In genomic region chr5:124205809-124206380, GRCm38 (mm10) we compare ENCODE assay signal across 12 mouse cellular contexts. TPM values are rescaled to one million over a fixed set of nuclear protein-coding genes. Genes with fewer than 3 reads are reported as not detected.
A peak's percentile ranks its signal among the peaks of the same experiment; 100 is the strongest.
DNase-seq lines count a peak whose midpoint lies in the region; ATAC-seq and TF ChIP-seq lines count a peak whose summit lies in the region.
"Had no signal": no experiment of that assay in that cellular context is flagged by ENCODE, and none has a peak within 500 bp of the region (broad histone marks: within the 10 kb centered on the region; RNA-seq: fewer than 3 reads in every experiment).

No protein-coding gene starts in this region.

- TF ChIP-seq CTCF in lung, embryonic 14.5 days (IDR thresholded peaks at IDR 0.05; ENCODE audit: low read depth), result no peak

- 23% methylated on average over 5 of the region's 5 CpGs for WGBS in heart, embryonic 13.5 days
- 28% methylated on average over 5 of the region's 5 CpGs for WGBS in lung, embryonic 14.5 days
- 46% methylated on average over 5 of the region's 5 CpGs for WGBS in limb, embryonic 12.5 days

- no peaks in the 10 kb centered on the region for H3K36me3 ChIP-seq in heart, embryonic 13.5 days
- no peaks in the 10 kb centered on the region for H3K36me3 ChIP-seq in lung, embryonic 14.5 days (ENCODE audit: insufficient read depth)
- H3K36me3 ChIP-seq in limb, embryonic 12.5 days, result no peaks in the 10 kb centered on the region

- intact Hi-C loops in heart, postnatal 25 days (cut with DNase I), result no loop called here

- H3K27ac ChIP-seq in heart, embryonic 13.5 days (replicated peaks), result peak overlapping the region; percentile 98
- H3K27ac ChIP-seq in lung, embryonic 14.5 days (ENCODE audit: low read depth), result peak overlapping the region; percentile 15; the same call in 1 of the 2 replicates
- H3K27ac ChIP-seq in brown adipose tissue, adult 24 weeks (replicated peaks; ENCODE audit: low read depth, low read length), result peak overlapping the region; percentile 87
- H3K27ac ChIP-seq in limb, embryonic 12.5 days, result 0 out of 2 replicates have a peak overlapping the region, but pooled peaks have one; percentile 59

- no peak for ATAC-seq in heart, embryonic 13.5 days (ENCODE audit: extremely low read depth, insufficient number of reproducible peaks, low FRiP score, low TSS enrichment)
- no peak for ATAC-seq in lung, embryonic 14.5 days (ENCODE audit: insufficient read depth)
- no peak for ATAC-seq in limb, embryonic 12.5 days (ENCODE audit: insufficient number of reproducible peaks, insufficient read depth, low FRiP score, low TSS enrichment, low read depth)
- ATAC-seq: forebrain, postnatal 0 days had no signal

- no peak for DNase-seq in heart, postnatal 25 days (ENCODE audit: low spot score)
- no peak for DNase-seq in lung, embryonic 14.5 days
- no peak for DNase-seq in lung, postnatal 25 days (ENCODE audit: low spot score)
- DNase-seq in thymus, postnatal 10 days (ENCODE audit: low spot score in 2 of 2), result no peak
- no peak for DNase-seq in urinary bladder, postnatal 4 days (ENCODE audit: low spot score in 2 of 2)
- DNase-seq: cerebellum, adult 11-12 months; forebrain, postnatal 0 days; spleen, adult 18-20 months; thymus, adult 2 months had no signal

- peak overlapping the region; percentile 75 for H3K9ac ChIP-seq in heart, embryonic 13.5 days
- no peak overlapping the region for H3K9ac ChIP-seq in lung, embryonic 14.5 days
- no peak overlapping the region for H3K9ac ChIP-seq in limb, embryonic 12.5 days (replicated peaks)
- H3K9ac ChIP-seq: forebrain, postnatal 0 days had no signal

- H3K4me1 ChIP-seq in heart, embryonic 13.5 days, result peaks cover 95% of the 10 kb centered on the region
- H3K4me1 ChIP-seq in lung, embryonic 14.5 days (ENCODE audit: insufficient read depth), result peaks cover 23% of the 10 kb centered on the region
- peaks cover 69% of the 10 kb centered on the region for H3K4me1 ChIP-seq in brown adipose tissue, adult 24 weeks (ENCODE audit: control insufficient read depth, insufficient read depth, insufficient read length, low read length)
- peaks cover 24% of the 10 kb centered on the region for H3K4me1 ChIP-seq in limb, embryonic 12.5 days (replicated peaks)

- H3K27me3 ChIP-seq in heart, embryonic 13.5 days (replicated peaks), result no peaks in the 10 kb centered on the region
- no peaks in the 10 kb centered on the region for H3K27me3 ChIP-seq in lung, embryonic 14.5 days (ENCODE audit: insufficient read depth, low read length)
- H3K27me3 ChIP-seq in limb, embryonic 12.5 days, result no peaks in the 10 kb centered on the region

- H3K4me2 ChIP-seq in heart, embryonic 13.5 days, result peak overlapping the region; percentile 50
- H3K4me2 ChIP-seq in lung, embryonic 14.5 days, result no peak overlapping the region
- no peak overlapping the region for H3K4me2 ChIP-seq in limb, embryonic 12.5 days

- H3K9me3 ChIP-seq in heart, embryonic 13.5 days, result no peaks in the 10 kb centered on the region
- no peaks in the 10 kb centered on the region for H3K9me3 ChIP-seq in lung, embryonic 14.5 days (ENCODE audit: low read depth, low read length)
- H3K9me3 ChIP-seq in limb, embryonic 12.5 days, result no peaks in the 10 kb centered on the region

- no peak overlapping the region for H3K4me3 ChIP-seq in heart, embryonic 13.5 days
- no peak overlapping the region for H3K4me3 ChIP-seq in lung, embryonic 14.5 days (ENCODE audit: low read depth, low read length)
- no peak overlapping the region for H3K4me3 ChIP-seq in brown adipose tissue, adult 24 weeks (ENCODE audit: insufficient read depth, low read depth, low read length)
- no peak overlapping the region for H3K4me3 ChIP-seq in limb, embryonic 12.5 days (replicated peaks)

RNA-seq across cellular contexts. Expression of gene Pitpnm2, which starts 43.7 kb away (rescaled TPM):
- 5.1 and 6.6 TPM in 2 replicates for polyA plus RNA-seq in heart, embryonic 13.5 days (2015; fragmentation: Nextera tagmentation; extraction: Ambion mirVana)
- 10 to 100 TPM; 42.5 to 50.9 TPM for total RNA-seq in heart, postnatal 25 days (2021)
- 8.8 and 9.8 TPM in 2 replicates for polyA plus RNA-seq in lung, embryonic 14.5 days (2014; fragmentation: Nextera tagmentation; extraction: Ambion mirVana)
- 20.3 and 21.8 TPM in 2 replicates for polyA plus RNA-seq in brown adipose tissue, adult 24 weeks (2012; ENCODE audit: insufficient read depth, insufficient read length, missing spikeins)
- 3.1 and 3.6 TPM in 2 replicates for polyA plus RNA-seq in limb, embryonic 12.5 days (2016; fragmentation: Nextera tagmentation; extraction: Ambion mirVana)

Comparison
In these comparisons a context has a peak if more than half of its experiments do, and no peak if none do; other contexts are left out.
1. H3K27ac ChIP-seq: peak in every context shown above with its lines; median percentile 98 in heart, embryonic 13.5 days; 87 in brown adipose tissue, adult 24 weeks; 59 in limb, embryonic 12.5 days; 15 in lung, embryonic 14.5 days.